Mouse (Mus musculus) heart, adult 2 months (tissue): Measurements from ENCODE around the gene Sohlh1.

Experiments
- CTCF ChIP-seq: fragments of 200-600 bp; IDR thresholded peaks from 2 replicates; pipeline ENCODE4 v1.8.1; 2022; ENCODE audit warnings: antibody characterized with exemption, mild to moderate bottlenecking, moderate library complexity
- EP300 ChIP-seq: fragments of 200-500 bp; IDR thresholded peaks from 2 replicates; pipeline ENCODE4 v1.6.1; 2011; ENCODE audit warnings: low read depth, low read length, control low read depth; ENCODE audit not compliant: insufficient read depth
- POLR2A ChIP-seq: fragments of 200-500 bp; IDR thresholded peaks from 2 replicates; pipeline ENCODE4 v1.6.1; 2011; ENCODE audit warnings: mild to moderate bottlenecking, low read depth, low read length, control low read depth; ENCODE audit not compliant: insufficient read depth

DNA sequence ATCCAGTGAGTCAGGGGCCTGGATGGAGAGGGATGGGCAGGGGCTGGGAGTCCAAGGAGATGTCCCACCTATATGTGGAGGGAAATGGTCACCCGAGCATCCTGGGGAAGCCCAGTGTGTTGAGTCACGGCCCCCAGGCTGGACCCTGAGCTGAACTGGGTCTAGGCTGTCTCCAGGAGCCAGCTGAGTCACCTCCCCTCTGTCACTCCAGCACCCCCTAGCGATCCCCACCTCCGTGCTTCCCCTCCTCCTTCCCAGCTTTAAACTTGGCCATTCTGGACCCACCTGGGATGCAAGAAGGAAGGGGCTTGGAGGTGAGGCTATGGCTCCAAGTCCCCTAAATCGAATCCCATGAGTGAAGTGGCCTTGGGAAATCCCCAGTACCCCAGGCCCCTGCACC lies 41.1 kb upstream of the Sohlh1 start:
- TF ChIP-seq CTCF, result peak; percentile 46
- TF ChIP-seq EP300, result no peak
- no peak for TF ChIP-seq POLR2A
